Mouse (Mus musculus): Measurements from ENCODE around the gene Saysd1. TPM values are rescaled to one million over a fixed set of nuclear protein-coding genes. Genes with fewer than 3 reads are reported as not detected.

The Saysd1 gene
- polyA plus RNA-seq, 1 experiment from 2014 or later = 13.4 TPM

DNA sequence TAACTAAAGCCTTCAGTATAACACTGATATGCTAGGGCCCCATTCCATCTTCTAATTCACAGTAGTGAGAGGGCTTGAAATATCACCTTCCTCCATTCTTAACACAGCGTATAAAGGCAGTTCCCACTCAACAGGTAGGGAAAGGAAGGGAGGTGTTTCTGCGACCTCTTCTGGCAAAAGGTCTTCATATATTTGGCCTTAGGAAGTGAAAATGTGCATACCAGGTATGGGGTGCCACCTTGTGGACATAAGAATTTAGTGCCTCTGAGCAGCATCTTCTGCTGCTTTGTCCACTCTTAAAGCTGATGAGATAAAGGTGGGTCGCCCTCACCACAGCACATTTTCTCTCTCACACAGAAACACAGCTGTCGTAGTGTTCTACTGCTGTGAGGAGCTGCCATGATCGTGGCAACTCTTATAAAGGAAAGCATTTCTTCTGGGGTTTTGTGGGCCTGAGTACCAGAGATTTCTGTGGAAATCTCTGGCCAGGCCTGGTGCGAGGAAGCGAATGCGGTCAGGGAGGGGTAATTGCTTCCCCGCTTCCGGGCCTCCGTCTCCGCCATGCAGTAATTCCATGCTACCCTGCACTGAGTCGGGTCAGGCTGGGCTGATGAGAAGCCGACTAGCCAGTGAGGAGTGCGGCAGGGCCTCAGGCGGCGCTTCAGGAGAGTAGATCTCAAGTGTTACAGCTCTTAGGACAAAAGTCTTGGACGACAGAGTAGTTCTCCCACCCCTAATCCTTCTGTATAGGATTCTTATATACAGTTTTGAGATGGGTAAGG lies 70.8 kb downstream of the Saysd1 start:
- Histone ChIP-seq H3K9me3 (no peaks in the 10 kb centered on the region), H3K4me1 (no peaks in the 10 kb centered on the region), H3K9ac (no peak overlapping the region), H3K27me3 (no peaks in the 10 kb centered on the region), H3K4me2 (no peak overlapping the region), H3K27ac (no peak overlapping the region), H3K36me3 (no peaks in the 10 kb centered on the region), H3K4me3 (no peak overlapping the region)
- ATAC-seq (ENCODE audit: insufficient number of reproducible peaks, low FRiP score, low TSS enrichment, low read depth) = no peak
- WGBS = 36% methylated on average over 18 of the region's 18 CpGs

DNA sequence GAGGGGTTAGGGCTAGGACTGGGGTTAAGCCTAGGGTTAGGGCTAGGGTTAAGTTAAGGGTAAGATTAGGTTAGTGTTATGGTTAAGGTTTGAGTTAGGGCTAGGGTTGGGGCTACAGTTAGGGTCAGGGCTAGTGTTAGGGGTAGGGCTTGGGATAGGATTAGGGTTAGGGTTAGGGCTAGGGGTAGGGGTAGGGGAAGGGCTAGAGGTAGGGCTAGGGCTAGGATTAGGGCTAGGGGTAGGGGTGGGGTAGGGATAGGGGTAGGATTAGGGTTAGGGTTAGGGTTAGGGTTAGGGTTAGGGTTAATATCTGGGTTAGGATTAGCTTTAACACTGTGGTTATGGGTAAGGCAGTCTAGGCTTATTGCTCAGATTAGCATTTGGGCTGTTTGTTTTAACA lies 73.6 kb downstream of the Saysd1 start:
- H3K4me3 ChIP-seq = no peak overlapping the region
- H3K9ac ChIP-seq = no peak overlapping the region
- no peaks in the 10 kb centered on the region for H3K4me1 ChIP-seq
- no peaks in the 10 kb centered on the region for H3K27me3 ChIP-seq
- no peak overlapping the region for H3K4me2 ChIP-seq
- no peak overlapping the region for H3K27ac ChIP-seq
- no peaks in the 10 kb centered on the region for H3K9me3 ChIP-seq
- ATAC-seq (ENCODE audit: insufficient number of reproducible peaks, low FRiP score, low TSS enrichment, low read depth) = peak; percentile 35; the same call in 1 of the 2 replicates
- no peaks in the 10 kb centered on the region for H3K36me3 ChIP-seq

DNA sequence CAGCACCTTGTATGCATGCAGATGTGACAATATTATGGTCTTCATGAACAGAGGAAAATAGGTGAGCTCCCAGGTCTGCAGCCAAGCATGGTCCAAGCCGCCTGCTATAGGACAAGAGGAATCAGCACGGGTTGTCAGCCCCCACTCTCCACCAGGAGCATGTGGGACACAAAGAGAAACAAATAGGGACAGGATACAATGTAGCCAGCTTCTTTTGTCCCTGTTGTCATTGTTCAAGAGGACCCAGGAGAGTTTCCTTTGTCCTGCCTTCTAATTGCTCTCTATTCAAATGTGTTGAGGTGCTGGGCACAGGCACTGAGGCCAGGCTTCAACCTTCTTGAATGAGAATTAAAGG lies 89.9 kb downstream of the Saysd1 start:
- ATAC-seq (ENCODE audit: insufficient number of reproducible peaks, low FRiP score, low TSS enrichment, low read depth) = no peak
- Histone ChIP-seq H3K27ac (no peak overlapping the region), H3K4me1 (no peaks in the 10 kb centered on the region), H3K4me2 (no peak overlapping the region), H3K27me3 (no peaks in the 10 kb centered on the region), H3K9me3 (no peaks in the 10 kb centered on the region), H3K4me3 (no peak overlapping the region), H3K36me3 (no peaks in the 10 kb centered on the region), H3K9ac (no peak overlapping the region)
- 60% methylated on average over 2 of the region's 2 CpGs for WGBS

DNA sequence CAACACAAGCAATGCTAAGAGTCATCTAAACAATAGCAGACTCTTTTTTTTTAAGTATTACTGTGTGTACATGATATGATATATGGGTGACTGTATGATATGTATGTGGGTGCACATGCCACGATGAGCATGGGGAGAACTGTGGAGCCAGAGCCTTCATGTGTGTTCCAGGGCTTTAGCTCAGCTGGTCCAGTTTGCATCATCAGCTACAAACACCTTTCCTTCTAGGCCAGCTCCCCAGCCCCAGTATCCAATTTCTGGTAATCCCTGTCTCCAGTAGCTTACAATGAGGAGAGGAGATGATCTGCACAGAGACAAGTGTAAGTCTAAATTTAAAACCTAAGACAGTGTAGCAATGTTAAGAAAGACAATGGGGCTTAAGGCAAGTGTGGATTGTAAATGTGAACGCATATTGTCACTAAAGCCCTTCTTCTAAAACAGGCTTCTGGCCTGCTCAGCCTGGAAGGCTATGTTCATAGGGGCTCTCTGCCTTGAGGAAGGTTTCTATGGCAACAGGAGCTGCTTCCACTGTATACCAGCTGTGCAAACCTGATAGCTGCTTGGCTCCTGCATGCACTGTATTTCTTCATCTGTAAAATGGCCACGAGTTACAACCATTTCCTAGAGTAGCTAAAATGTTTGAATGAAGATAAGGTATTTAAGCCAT lies 90.4 kb downstream of the Saysd1 start:
- Histone ChIP-seq H3K9ac (no peak overlapping the region), H3K4me3 (no peak overlapping the region), H3K4me2 (no peak overlapping the region), H3K4me1 (no peaks in the 10 kb centered on the region), H3K27ac (no peak overlapping the region), H3K9me3 (no peaks in the 10 kb centered on the region), H3K36me3 (no peaks in the 10 kb centered on the region), H3K27me3 (no peaks in the 10 kb centered on the region)
- ATAC-seq (ENCODE audit: insufficient number of reproducible peaks, low FRiP score, low TSS enrichment, low read depth) = no peak
- WGBS = 58% methylated on average over 3 of the region's 3 CpGs

DNA sequence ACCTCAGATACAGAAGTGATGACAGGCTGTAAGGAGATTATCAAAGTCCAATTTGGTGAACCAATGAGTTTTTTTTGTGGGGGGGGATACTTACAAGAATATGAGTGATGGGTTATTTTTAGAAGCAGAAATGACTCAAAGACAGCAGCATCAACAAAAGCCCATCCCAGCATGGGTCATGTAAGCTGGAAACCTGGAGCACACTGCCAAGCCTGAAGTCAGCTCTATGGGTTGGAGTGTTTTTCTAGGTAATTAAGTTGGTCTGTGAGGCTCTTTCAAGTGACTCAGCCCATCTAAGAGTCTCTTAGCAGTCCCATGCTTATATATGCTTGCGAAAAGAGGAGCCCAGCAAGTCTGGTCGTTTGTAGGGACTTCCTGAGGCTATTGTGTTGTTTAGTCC lies 91.0 kb downstream of the Saysd1 start:
- Histone ChIP-seq H3K36me3 (no peaks in the 10 kb centered on the region), H3K4me2 (no peak overlapping the region), H3K27me3 (no peaks in the 10 kb centered on the region), H3K9ac (no peak overlapping the region), H3K4me3 (no peak overlapping the region), H3K4me1 (no peaks in the 10 kb centered on the region), H3K27ac (no peak overlapping the region), H3K9me3 (no peaks in the 10 kb centered on the region)
- WGBS = 55% methylated on average over 2 of the region's 2 CpGs
- no peak for ATAC-seq (ENCODE audit: insufficient number of reproducible peaks, low FRiP score, low TSS enrichment, low read depth)

DNA sequence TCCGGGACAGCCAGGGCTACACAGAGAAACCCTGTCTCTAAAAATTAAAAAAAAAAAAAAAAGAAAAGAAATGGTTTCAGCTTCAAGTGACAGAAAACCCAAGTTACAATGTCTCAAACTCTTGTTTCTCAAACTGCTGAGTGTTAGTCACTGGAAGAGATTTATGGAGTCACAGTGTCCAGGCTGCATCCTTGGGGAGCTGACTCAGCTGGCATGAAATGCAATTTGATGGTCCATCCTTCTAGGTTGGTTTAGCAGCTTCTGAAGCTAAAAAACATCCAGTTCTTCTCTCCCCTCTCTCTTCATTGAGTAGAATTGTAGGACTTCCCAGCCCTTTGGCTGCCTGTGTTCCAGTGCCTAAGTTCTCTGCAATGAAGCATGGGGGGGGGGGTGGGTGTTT lies 94.3 kb downstream of the Saysd1 start:
- no peaks in the 10 kb centered on the region for H3K4me1 ChIP-seq
- 93% methylated on average over 1 of the region's 1 CpGs for WGBS
- H3K27ac ChIP-seq = no peak overlapping the region
- ATAC-seq (ENCODE audit: insufficient number of reproducible peaks, low FRiP score, low TSS enrichment, low read depth) = no peak
- H3K36me3 ChIP-seq = no peaks in the 10 kb centered on the region
- H3K9me3 ChIP-seq = no peaks in the 10 kb centered on the region
- H3K4me3 ChIP-seq = no peak overlapping the region
- no peaks in the 10 kb centered on the region for H3K27me3 ChIP-seq
- no peak overlapping the region for H3K9ac ChIP-seq
- no peak overlapping the region for H3K4me2 ChIP-seq

DNA sequence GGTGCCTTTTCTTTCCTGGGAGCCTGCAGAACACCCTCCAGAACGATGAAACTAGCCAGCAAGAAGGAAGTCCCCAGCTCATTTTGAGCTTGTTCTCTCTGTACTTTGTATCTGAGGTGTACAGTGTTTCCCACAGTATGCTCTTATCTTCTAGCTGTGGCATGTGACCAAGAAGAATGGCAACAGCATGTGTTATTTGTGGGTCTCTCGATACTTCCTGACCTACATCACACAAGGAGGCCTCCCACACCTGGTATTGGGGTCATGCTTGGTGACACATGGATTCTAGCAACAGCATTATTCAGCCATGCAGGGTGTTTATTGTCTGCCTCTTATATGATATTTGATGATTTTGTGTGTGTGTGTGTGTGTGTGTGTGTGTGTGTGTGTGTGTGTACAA lies 96.5 kb downstream of the Saysd1 start:
- Histone ChIP-seq H3K4me2 (no peak overlapping the region), H3K9ac (no peak overlapping the region), H3K36me3 (no peaks in the 10 kb centered on the region), H3K4me1 (no peaks in the 10 kb centered on the region), H3K27me3 (no peaks in the 10 kb centered on the region), H3K4me3 (no peak overlapping the region), H3K9me3 (no peaks in the 10 kb centered on the region), H3K27ac (no peak overlapping the region)
- WGBS = 82% methylated on average over 2 of the region's 2 CpGs
- ATAC-seq (ENCODE audit: insufficient number of reproducible peaks, low FRiP score, low TSS enrichment, low read depth) = no peak

DNA sequence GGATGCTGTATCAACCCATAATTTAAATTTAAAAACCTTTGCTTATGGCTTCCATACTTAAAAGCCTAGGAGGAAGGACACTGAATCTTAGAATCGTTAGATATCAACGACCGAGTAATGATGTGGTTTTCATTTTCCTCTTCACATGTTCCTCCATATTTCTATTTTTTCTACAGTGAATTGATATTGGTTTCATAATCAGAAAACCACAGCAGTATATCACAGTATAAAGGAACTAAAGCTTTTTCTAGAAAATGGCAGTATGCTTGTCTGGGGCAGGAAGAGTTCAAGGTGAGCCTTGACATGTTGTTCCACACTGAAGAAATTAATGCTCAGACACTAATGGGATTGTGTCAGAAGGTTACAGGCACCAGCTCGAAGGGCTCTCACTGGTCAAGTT lies 97.4 kb downstream of the Saysd1 start:
- H3K4me3 ChIP-seq = no peak overlapping the region
- ATAC-seq (ENCODE audit: insufficient number of reproducible peaks, low FRiP score, low TSS enrichment, low read depth) = no peak
- no peaks in the 10 kb centered on the region for H3K27me3 ChIP-seq
- no peaks in the 10 kb centered on the region for H3K36me3 ChIP-seq
- H3K27ac ChIP-seq = no peak overlapping the region
- H3K9ac ChIP-seq = no peak overlapping the region
- WGBS = 89% methylated on average over 4 of the region's 4 CpGs
- no peaks in the 10 kb centered on the region for H3K4me1 ChIP-seq
- no peaks in the 10 kb centered on the region for H3K9me3 ChIP-seq
- H3K4me2 ChIP-seq = no peak overlapping the region

DNA sequence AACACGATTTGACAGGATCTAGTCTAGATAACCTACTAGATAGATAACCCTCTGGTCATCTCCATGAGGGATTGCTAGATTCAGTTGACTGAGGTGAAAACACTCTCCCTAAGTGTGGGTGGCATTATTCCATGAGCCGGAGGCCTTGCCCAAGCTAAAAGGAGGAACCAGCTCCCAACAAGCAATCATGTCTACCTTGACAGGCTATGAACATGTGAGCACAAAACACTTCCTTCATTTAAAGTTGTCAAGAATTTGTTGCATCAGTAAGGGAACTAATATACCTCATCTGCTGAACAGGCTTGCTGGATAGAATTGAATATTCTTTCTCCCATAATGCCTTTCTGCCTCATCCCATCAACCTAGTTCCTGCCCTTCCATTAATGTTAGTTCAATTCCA lies 98.5 kb downstream of the Saysd1 start:
- no peaks in the 10 kb centered on the region for H3K27me3 ChIP-seq
- 89% methylated on average over 2 of the region's 2 CpGs for WGBS
- H3K27ac ChIP-seq = no peak overlapping the region
- H3K4me2 ChIP-seq = no peak overlapping the region
- H3K9me3 ChIP-seq = no peaks in the 10 kb centered on the region
- H3K9ac ChIP-seq = no peak overlapping the region
- no peak overlapping the region for H3K4me3 ChIP-seq
- no peaks in the 10 kb centered on the region for H3K36me3 ChIP-seq
- H3K4me1 ChIP-seq = peaks cover 3% of the 10 kb centered on the region; the same call in 1 of the 2 replicates
- ATAC-seq (ENCODE audit: insufficient number of reproducible peaks, low FRiP score, low TSS enrichment, low read depth) = no peak

DNA sequence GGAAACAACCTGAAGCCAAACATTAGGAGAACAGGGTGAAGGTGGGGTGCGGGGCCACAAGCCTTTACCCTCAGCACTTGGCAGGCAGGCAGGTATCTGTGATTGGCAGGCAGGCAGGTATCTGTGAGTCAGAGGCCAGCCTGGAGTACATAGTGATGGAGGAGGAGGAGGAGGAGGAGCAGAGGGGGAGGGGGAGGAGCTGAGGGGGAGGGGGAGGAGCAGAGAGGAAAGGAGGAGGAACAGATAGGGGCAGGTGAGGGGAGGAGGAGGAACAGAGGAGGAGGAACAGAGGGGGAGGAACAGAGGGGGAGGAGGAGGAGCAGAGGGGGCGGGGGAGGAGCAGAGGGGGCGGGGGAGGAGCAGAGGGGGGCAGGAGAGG lies 105.6 kb downstream of the Saysd1 start:
- Histone ChIP-seq H3K27me3 (no peaks in the 10 kb centered on the region), H3K9ac (no peak overlapping the region), H3K9me3 (no peaks in the 10 kb centered on the region), H3K4me2 (no peak overlapping the region), H3K4me1 (peaks cover 8% of the 10 kb centered on the region; the same call in 1 of the 2 replicates), H3K4me3 (no peak overlapping the region), H3K36me3 (no peaks in the 10 kb centered on the region), H3K27ac (no peak overlapping the region)
- no peak for ATAC-seq (ENCODE audit: insufficient number of reproducible peaks, low FRiP score, low TSS enrichment, low read depth)
- 61% methylated on average over 1 of the region's 3 CpGs for WGBS

DNA sequence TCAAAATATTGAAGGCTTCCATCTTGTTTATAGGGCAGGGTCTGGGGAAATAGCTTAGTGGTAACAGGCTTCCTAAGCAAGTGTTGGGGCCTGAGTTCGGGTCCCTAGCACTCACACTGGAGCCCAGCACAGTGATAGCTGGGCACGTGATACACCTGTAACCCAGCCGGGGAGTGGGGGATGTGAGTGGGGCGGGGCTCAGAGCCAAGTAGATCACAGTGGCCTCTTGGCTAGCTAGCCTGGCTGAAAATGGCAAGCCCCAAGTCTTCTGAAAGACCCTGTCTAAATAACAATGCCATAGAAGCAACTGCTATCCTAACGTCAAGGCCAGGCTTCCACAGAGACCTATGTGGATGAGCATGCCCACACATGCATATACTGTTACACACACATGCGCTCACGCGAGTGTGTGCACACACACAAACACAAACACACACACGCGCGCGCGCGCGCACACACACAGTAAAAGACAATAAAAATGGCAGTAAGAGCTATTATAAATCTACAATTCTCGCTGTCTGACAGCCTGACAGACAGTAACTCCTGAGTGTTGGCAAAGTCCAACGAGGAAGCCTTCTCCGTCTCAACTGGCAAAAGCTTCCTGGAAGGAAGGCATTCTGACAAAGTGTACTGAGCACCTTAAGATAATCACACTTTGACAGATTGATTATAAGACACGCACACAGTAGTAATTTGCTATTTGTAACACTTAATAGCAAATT lies 106.2 kb downstream of the Saysd1 start:
- no peak for ATAC-seq (ENCODE audit: insufficient number of reproducible peaks, low FRiP score, low TSS enrichment, low read depth)
- no peaks in the 10 kb centered on the region for H3K36me3 ChIP-seq
- no peaks in the 10 kb centered on the region for H3K9me3 ChIP-seq
- H3K27me3 ChIP-seq = no peaks in the 10 kb centered on the region
- no peak overlapping the region for H3K9ac ChIP-seq
- peaks cover 8% of the 10 kb centered on the region; the same call in 1 of the 2 replicates for H3K4me1 ChIP-seq
- no peak overlapping the region for H3K4me3 ChIP-seq
- no peak overlapping the region for H3K27ac ChIP-seq
- 71% methylated on average over 19 of the region's 19 CpGs for WGBS
- H3K4me2 ChIP-seq = no peak overlapping the region

DNA sequence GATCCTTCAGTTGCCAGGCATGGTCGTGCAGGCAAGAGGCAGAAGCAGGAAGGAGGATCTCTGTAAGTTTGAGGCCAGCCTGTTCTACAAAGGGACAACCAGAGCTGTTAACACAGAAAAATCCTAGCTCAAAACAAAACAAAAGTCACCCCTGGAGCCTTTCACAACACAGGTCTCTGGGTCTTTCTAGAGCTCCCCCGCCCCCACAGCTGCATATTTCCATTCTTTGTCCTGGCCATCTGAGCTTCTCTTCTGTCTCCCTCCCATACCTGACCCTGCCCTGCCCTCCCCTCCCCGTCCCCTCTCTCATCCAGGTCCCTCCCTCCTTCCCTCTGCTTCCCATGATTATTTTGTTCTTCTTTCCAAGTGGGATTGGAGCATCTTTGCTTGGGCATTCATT lies 108.7 kb downstream of the Saysd1 start:
- Histone ChIP-seq H3K4me2 (no peak overlapping the region), H3K9ac (no peak overlapping the region), H3K27me3 (no peaks in the 10 kb centered on the region), H3K27ac (no peak overlapping the region), H3K9me3 (no peaks in the 10 kb centered on the region), H3K4me3 (no peak overlapping the region), H3K4me1 (peaks cover 3% of the 10 kb centered on the region; the same call in 1 of the 2 replicates), H3K36me3 (no peaks in the 10 kb centered on the region)
- 42% methylated on average over 3 of the region's 3 CpGs for WGBS
- no peak for ATAC-seq (ENCODE audit: insufficient number of reproducible peaks, low FRiP score, low TSS enrichment, low read depth)
